Mouse (Mus musculus) cerebellum, adult (tissue): ENCODE data around the gene Bach2.

ENCODE experiments used
- ATAC-seq: cut with Nextera tagmentation; 2 replicates; pipeline ENCODE4 v1.9.2; 2017; ENCODE audit warnings: mild to moderate bottlenecking, moderate library complexity, mixed read lengths; ENCODE audit not compliant: insufficient number of reproducible peaks, low FRiP score, low TSS enrichment

The Bach2 gene

GRCm38 (mm10) chr4:32324111-32324510 lies 85.5 kb downstream of the Bach2 start:
- no peak for ATAC-seq

- peak; percentile 64; the same call in 1 of the 2 replicates for ATAC-seq
Measured at GRCm38 (mm10) chr4:32324967-32325366, 86.4 kb downstream of the Bach2 start.

GRCm38 (mm10) chr4:32325596-32325995 lies 87.0 kb downstream of the Bach2 start:
- no peak for ATAC-seq

- no peak for ATAC-seq
Measured at GRCm38 (mm10) chr4:32326279-32326678, 87.7 kb downstream of the Bach2 start.

GRCm38 (mm10) chr4:32326860-32327259 lies 88.3 kb downstream of the Bach2 start:
- no peak for ATAC-seq

GRCm38 (mm10) chr4:32327626-32328025 lies 89.0 kb downstream of the Bach2 start:
- ATAC-seq: no peak

- ATAC-seq: no peak
Measured at GRCm38 (mm10) chr4:32328561-32328960, 90.0 kb downstream of the Bach2 start.

- no peak for ATAC-seq
Measured at GRCm38 (mm10) chr4:32330584-32331314, 92.1 kb downstream of the Bach2 start.

- ATAC-seq: no peak
Measured at GRCm38 (mm10) chr4:32332028-32332427, 93.4 kb downstream of the Bach2 start.

- ATAC-seq: no peak
Measured at GRCm38 (mm10) chr4:32334131-32334530, 95.5 kb downstream of the Bach2 start.

- ATAC-seq: no peak
Measured at GRCm38 (mm10) chr4:32334765-32335164, 96.2 kb downstream of the Bach2 start.

GRCm38 (mm10) chr4:32335659-32336058 lies 97.1 kb downstream of the Bach2 start:
- no peak for ATAC-seq

GRCm38 (mm10) chr4:32336642-32337041 lies 98.0 kb downstream of the Bach2 start:
- ATAC-seq: no peak

GRCm38 (mm10) chr4:32337638-32338037 lies 99.0 kb downstream of the Bach2 start:
- ATAC-seq: no peak

- no peak for ATAC-seq
Measured at GRCm38 (mm10) chr4:32338451-32338850, 99.8 kb downstream of the Bach2 start.

GRCm38 (mm10) chr4:32340844-32341243 lies 102.2 kb downstream of the Bach2 start:
- no peak for ATAC-seq

GRCm38 (mm10) chr4:32342269-32342668 lies 103.7 kb downstream of the Bach2 start:
- no peak for ATAC-seq

- ATAC-seq: no peak
Measured at GRCm38 (mm10) chr4:32343256-32344165, 104.9 kb downstream of the Bach2 start.

GRCm38 (mm10) chr4:32344276-32344675 lies 105.7 kb downstream of the Bach2 start:
- no peak for ATAC-seq

GRCm38 (mm10) chr4:32347202-32347601 lies 108.6 kb downstream of the Bach2 start:
- no peak for ATAC-seq

GRCm38 (mm10) chr4:32347711-32348110 lies 109.1 kb downstream of the Bach2 start:
- no peak for ATAC-seq
